Mouse (Mus musculus) megakaryocyte progenitor cell, adult 5-6 weeks (primary cell): ENCODE measurements around the gene Wiz. TPM values are rescaled to one million over a fixed set of nuclear protein-coding genes. Genes with fewer than 3 reads are reported as not detected.

ENCODE experiments used
- ATAC-seq: replicated peaks from 2 replicates; pipeline ENCODE4 v1.8.0; 2016; ENCODE audit warnings: mild to moderate bottlenecking, moderate TSS enrichment, inconsistent platforms; ENCODE audit not compliant: poor library complexity
- total RNA-seq, 2 experiments: library from RNA; stranded (forward) in 1 of 2; stranded (reverse) in 1 of 2; fragments of 157-497, 149-512 nt in 1 of 2; fragments of 200-1000 nt in 1 of 2; gene quantifications; 2 replicates each; pipeline versions ENCODE4 v1.2.3 to v1.2.4; 2015 to 2017

Wiz gene
- total RNA-seq (2015) (31.1 and 35.7 TPM in 2 replicates), total RNA-seq (2017) (4.0 and 5.1 TPM in 2 replicates)

GRCm38 (mm10) chr17:32389101-32389659 lies at the start of gene Wiz:
Gene Wiz (minus strand): TSS chr17:32389439.
- peak; percentile 87 for ATAC-seq

GRCm38 (mm10) chr17:32437106-32437505 lies 47.9 kb upstream of the Wiz start:
- no peak for ATAC-seq

GRCm38 (mm10) chr17:32435151-32435550 lies 45.9 kb upstream of the Wiz start:
- no peak for ATAC-seq

DNA sequence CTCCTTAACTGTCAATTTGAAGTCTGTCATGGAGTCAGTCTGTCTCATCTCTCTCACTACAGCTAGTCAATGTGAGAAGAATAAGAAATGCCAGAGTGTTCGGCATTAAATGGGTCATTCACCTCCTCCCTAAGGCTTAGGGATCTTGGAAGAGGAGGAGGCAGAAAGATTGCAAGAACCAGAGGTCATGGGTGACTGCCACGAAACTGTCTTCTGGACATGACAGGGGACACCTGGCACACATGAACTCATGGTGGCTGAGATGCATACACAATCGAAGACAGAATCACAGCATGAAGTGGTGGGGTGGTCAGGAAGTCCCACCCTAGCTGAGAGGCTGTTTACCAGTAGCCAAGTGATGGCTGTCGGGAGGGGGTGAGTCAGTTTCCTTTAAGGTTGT lies 45.1 kb upstream of the Wiz start:
- ATAC-seq, result no peak

DNA sequence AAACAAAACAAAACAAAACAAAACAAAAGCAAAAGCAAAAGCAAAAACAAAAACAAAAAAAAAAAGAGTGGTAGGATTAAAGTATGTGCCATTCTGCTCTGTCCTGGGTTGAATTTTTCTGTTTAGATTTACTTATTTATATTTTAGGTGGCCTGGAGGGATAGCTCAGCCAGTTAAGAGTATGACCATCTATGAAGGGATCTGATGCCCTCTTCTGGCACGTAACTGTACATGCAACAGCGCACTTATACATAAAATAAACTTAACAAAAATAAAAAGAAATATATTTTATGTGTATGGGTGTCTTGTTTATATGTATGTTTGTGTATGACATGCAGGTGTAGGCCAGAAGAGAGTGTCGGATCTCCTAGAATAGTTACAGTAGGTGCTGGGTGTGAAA lies 42.7 kb upstream of the Wiz start:
- peak; percentile 90 for ATAC-seq

GRCm38 (mm10) chr17:32426610-32427009 lies 37.4 kb upstream of the Wiz start:
- no peak for ATAC-seq

- peak; percentile 86 for ATAC-seq
Observed at GRCm38 (mm10) chr17:32424034-32424433, 34.8 kb upstream of the Wiz start, which contains the start of gene Pglyrp2. Gene Pglyrp2 (minus strand): TSS chr17:32424167.

- no peak for ATAC-seq
Observed at GRCm38 (mm10) chr17:32420781-32421180, 31.5 kb upstream of the Wiz start.

DNA sequence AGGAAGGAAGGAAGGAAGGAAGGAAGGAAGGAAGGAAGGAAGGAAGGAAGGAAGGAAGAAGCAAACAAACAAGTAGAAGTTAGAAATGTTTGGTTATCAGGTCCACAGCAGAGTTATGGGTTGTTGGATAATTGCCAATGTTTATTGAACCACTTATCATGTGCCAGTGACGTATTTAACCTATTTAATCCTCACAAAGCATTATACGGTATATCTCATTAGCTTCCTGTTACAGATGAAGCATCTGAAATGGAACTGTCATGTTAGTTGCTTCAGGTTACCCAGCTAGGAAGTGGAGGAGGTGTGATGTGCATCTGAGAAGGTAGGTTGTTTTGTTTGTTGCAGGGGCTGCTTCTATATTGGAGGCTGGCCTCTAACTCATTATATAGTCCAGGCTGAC lies 30.8 kb upstream of the Wiz start:
- ATAC-seq, result peak; percentile 43; the same call in 1 of the 2 replicates

- ATAC-seq, result no peak
Observed at GRCm38 (mm10) chr17:32416771-32417170, 27.5 kb upstream of the Wiz start.

DNA sequence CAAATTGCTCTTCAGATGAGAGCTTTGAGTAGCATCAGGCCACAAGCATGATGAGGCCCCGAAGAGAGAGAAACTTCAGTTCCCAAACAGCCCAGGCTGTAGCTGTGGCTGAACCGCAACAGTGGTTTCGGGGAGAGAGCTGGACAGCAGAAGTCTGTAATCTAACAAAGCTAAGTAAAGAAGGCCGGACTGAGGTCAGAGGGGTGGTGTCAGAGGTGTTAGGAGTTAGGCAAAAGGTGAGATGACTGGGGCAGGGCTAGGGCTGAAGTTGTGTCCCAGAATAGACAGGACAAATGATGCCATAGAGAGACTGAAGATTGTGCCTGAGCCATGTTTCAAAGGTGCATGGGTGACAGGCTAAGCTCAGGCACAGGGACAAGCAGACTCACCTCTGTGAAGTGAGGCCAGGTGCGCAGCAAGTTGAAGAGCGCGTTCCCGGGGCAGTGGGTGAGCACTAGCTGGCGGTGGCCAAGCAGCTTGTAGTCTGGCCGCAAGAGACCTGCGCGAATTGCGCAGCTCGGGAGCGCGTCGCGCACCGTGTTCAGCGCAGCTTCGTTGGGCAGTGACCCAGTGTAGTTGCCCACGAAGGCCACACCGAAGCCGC lies 26.3 kb upstream of the Wiz start:
- ATAC-seq, result no peak

- peak; percentile 69 for ATAC-seq
Observed at GRCm38 (mm10) chr17:32411898-32412297, 22.7 kb upstream of the Wiz start.

- peak; percentile 60 for ATAC-seq
Observed at GRCm38 (mm10) chr17:32403417-32403816, 14.2 kb upstream of the Wiz start, which contains the start of gene Rasal3. Gene Rasal3 (minus strand): TSS chr17:32403583.

- ATAC-seq, result peak; percentile 89
Observed at GRCm38 (mm10) chr17:32402779-32403157, 13.5 kb upstream of the Wiz start.

GRCm38 (mm10) chr17:32402011-32402778 lies 13.0 kb upstream of the Wiz start:
- 0 out of 2 replicates have a peak, but pooled peaks have one; percentile 8 for ATAC-seq

DNA sequence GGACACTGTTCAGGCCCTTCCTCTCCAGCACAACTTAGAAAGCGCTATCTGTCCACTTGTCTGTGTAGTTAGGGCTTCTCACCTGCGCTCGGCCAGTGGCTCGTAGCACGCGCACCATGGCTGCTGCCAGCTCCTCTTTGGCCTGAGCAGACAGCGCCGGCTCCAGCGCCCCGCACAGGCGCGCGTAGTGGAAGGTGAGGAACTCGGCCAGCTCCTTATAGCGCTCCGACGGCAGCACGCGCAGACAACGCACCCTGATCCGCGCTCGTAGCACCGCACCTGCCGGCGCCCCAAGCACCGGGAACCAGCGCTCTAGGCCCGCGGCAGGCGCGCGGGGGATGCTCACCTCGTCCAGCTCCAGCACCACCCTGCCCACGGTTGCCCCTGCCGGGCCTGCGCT lies 7.0 kb upstream of the Wiz start:
- no peak for ATAC-seq

- ATAC-seq, result no peak
Observed at GRCm38 (mm10) chr17:32393944-32394343, 4.7 kb upstream of the Wiz start.

GRCm38 (mm10) chr17:32388370-32389100 lies 704 bp downstream of the Wiz start:
- ATAC-seq, result 0 out of 2 replicates have a peak, but pooled peaks have one; percentile 10

- ATAC-seq, result no peak
Observed at GRCm38 (mm10) chr17:32387986-32388369, 1.3 kb downstream of the Wiz start.

- peak; percentile 56 for ATAC-seq
Observed at GRCm38 (mm10) chr17:32386659-32387432, 2.4 kb downstream of the Wiz start.
